Mouse (Mus musculus) urinary bladder, postnatal 25 days (tissue): ENCODE data around the gene Tdgf1.

Experiments used
- DNase-seq: peaks from one replicate; pipeline ENCODE4 v3.0.0; 2022; ENCODE audit warnings: low spot score

Tdgf1 gene

GRCm38 (mm10) chr9:110914631-110915236 lies 31.2 kb downstream of the Tdgf1 start:
- no peak for DNase-seq

GRCm38 (mm10) chr9:110909371-110909967 lies 36.5 kb downstream of the Tdgf1 start:
- DNase-seq = no peak

GRCm38 (mm10) chr9:110908631-110909016 lies 37.3 kb downstream of the Tdgf1 start:
- no peak for DNase-seq

- DNase-seq = no peak
These were observed 37.9 kb downstream of the Tdgf1 start for GRCm38 (mm10) chr9:110907838-110908630.

- DNase-seq = no peak
These were observed 38.6 kb downstream of the Tdgf1 start for GRCm38 (mm10) chr9:110907201-110907837.

- DNase-seq = no peak
These were observed 43.7 kb downstream of the Tdgf1 start for GRCm38 (mm10) chr9:110902271-110902670.

GRCm38 (mm10) chr9:110901204-110901603 lies 44.8 kb downstream of the Tdgf1 start:
- no peak for DNase-seq

- no peak for DNase-seq
These were observed 46.4 kb downstream of the Tdgf1 start for GRCm38 (mm10) chr9:110899451-110900008.

GRCm38 (mm10) chr9:110896595-110896994 lies 49.4 kb downstream of the Tdgf1 start:
- DNase-seq = no peak

GRCm38 (mm10) chr9:110895994-110896393 lies 50.0 kb downstream of the Tdgf1 start:
- no peak for DNase-seq

- DNase-seq = no peak
These were observed 50.5 kb downstream of the Tdgf1 start for GRCm38 (mm10) chr9:110895507-110895906.

GRCm38 (mm10) chr9:110893429-110893828 lies 52.5 kb downstream of the Tdgf1 start:
- DNase-seq = no peak

GRCm38 (mm10) chr9:110892552-110892951 lies 53.4 kb downstream of the Tdgf1 start:
- DNase-seq = no peak

- DNase-seq = no peak
These were observed 54.7 kb downstream of the Tdgf1 start for GRCm38 (mm10) chr9:110891077-110891828.

GRCm38 (mm10) chr9:110890026-110890783 lies 55.8 kb downstream of the Tdgf1 start:
- no peak for DNase-seq
